Mouse (Mus musculus): ENCODE results near the gene Nms.

DNA sequence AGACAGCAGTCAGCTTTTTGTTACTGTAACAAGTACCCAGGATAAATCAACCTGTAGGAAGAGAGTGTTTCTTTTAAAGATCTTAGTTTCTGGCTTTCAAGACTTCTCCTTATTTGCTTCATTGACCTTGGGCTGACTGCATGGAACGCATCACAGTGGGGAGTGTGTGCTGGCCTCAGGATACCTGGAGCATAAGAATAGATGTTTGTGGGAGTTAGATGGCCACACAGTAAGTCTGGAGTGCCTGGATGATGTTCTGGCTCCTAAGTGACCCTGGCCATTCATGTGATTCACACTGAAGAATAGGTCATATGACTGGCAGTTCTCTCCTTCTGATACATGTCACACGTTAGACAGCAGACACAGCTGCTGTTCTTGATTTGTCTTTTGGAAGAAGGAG is 35.0 kb upstream of the Nms start:
- TF ChIP-seq POLR2A (IDR thresholded peaks at IDR 0.05; ENCODE audit: extremely low read depth, insufficient read depth, low read length), result no peak
- no peak for TF ChIP-seq CTCF (IDR thresholded peaks at IDR 0.05; ENCODE audit: low read depth, low read length)

Data from liver, adult 2 months (tissue).